Mouse (Mus musculus) olfactory bulb, adult 2 months (tissue): ENCODE results near the gene Ppa1.
A peak's percentile ranks its signal among the peaks of the same experiment; 100 is the strongest.

ENCODE experiments used
- CTCF ChIP-seq: fragments of 200-500 bp; IDR thresholded peaks from 2 replicates; pipeline ENCODE4 v1.5.1; 2012; ENCODE audit warnings: low read depth, mild to moderate bottlenecking, low read length, moderate library complexity; ENCODE audit not compliant: insufficient read depth
- POLR2A ChIP-seq: fragments of 200-500 bp; IDR thresholded peaks from 2 replicates; pipeline ENCODE4 v1.6.1; 2012; ENCODE audit warnings: mild to moderate bottlenecking, low read depth, low read length, moderate library complexity; ENCODE audit not compliant: insufficient read depth

GRCm38 (mm10) chr10:61605851-61606250 lies 42.5 kb upstream of the Ppa1 start:
- 0 out of 2 replicates have a peak, but pooled peaks have one; percentile 40 for TF ChIP-seq CTCF
- no peak for TF ChIP-seq POLR2A
